Mouse (Mus musculus) right cerebral cortex, postnatal 10 days (tissue): ENCODE data around the gene Alg12.
"Not testable (repeated sequence)": the region's sequence is repeated elsewhere in the genome, so short reads cannot be mapped to it uniquely, and the experiment has no call there.

Source experiments
- DNase-seq, 2 experiments: peaks; one replicate each; pipeline ENCODE4 v3.0.0; 2021; ENCODE audit warnings: low spot score in 2 of 2

Gene Alg12

GRCm38 (mm10) chr15:88831482-88831881 lies 12.4 kb upstream of the Alg12 start:
- no peak for DNase-seq

- no peak for DNase-seq
Measured at GRCm38 (mm10) chr15:88830696-88831095, 11.6 kb upstream of the Alg12 start.

- peak in 1 of 2 experiments; percentile 50 for DNase-seq
Measured at GRCm38 (mm10) chr15:88829791-88830440, 10.8 kb upstream of the Alg12 start.

- DNase-seq = peak; percentile 86 to 92
Measured at GRCm38 (mm10) chr15:88828800-88829705, 9.9 kb upstream of the Alg12 start.

- DNase-seq = peak; percentile 60 to 62
Measured at GRCm38 (mm10) chr15:88827991-88828799, 9.1 kb upstream of the Alg12 start.

GRCm38 (mm10) chr15:88827466-88827865 lies 8.3 kb upstream of the Alg12 start:
- DNase-seq = no peak

- DNase-seq = no peak
Measured at GRCm38 (mm10) chr15:88823376-88823775, 4.3 kb upstream of the Alg12 start.

GRCm38 (mm10) chr15:88822513-88822912 lies 3.4 kb upstream of the Alg12 start:
- no peak for DNase-seq

- DNase-seq = no peak
Measured at GRCm38 (mm10) chr15:88821403-88821802, 2.3 kb upstream of the Alg12 start.

- DNase-seq = no peak
Measured at GRCm38 (mm10) chr15:88819906-88820303, 787 bp upstream of the Alg12 start.

- no peak for DNase-seq
Measured at GRCm38 (mm10) chr15:88815196-88815700, 3.9 kb downstream of the Alg12 start.

GRCm38 (mm10) chr15:88814411-88815047 lies 4.6 kb downstream of the Alg12 start:
- no peak for DNase-seq

- DNase-seq = not testable (repeated sequence)
Measured at GRCm38 (mm10) chr15:88813873-88814272, 5.2 kb downstream of the Alg12 start.

- no peak for DNase-seq
Measured at GRCm38 (mm10) chr15:88813262-88813661, 5.9 kb downstream of the Alg12 start.

- no peak for DNase-seq
Measured at GRCm38 (mm10) chr15:88810369-88810768, 8.7 kb downstream of the Alg12 start.

- no peak for DNase-seq
Measured at GRCm38 (mm10) chr15:88808121-88808520, 11.0 kb downstream of the Alg12 start.

GRCm38 (mm10) chr15:88802348-88802747 lies 16.8 kb downstream of the Alg12 start:
- no peak for DNase-seq

GRCm38 (mm10) chr15:88801903-88802302 lies 17.2 kb downstream of the Alg12 start:
- DNase-seq = no peak

GRCm38 (mm10) chr15:88800921-88801354 lies 18.2 kb downstream of the Alg12 start:
- DNase-seq = no peak

- no peak for DNase-seq
Measured at GRCm38 (mm10) chr15:88799950-88800371, 19.2 kb downstream of the Alg12 start.

GRCm38 (mm10) chr15:88794729-88795128 lies 24.4 kb downstream of the Alg12 start:
- DNase-seq = not testable (repeated sequence)
